Mouse (Mus musculus): ENCODE data around the gene Gm340. TPM values are rescaled to one million over a fixed set of nuclear protein-coding genes. Genes with fewer than 3 reads are reported as not detected.

Gene Gm340
- polyA plus RNA-seq (2012; rRNA removed) = 0.65 and 0.95 TPM in 2 replicates
- polyA plus RNA-seq (2014; fragmentation: Nextera tagmentation; extraction: Ambion mirVana) = 1.4 and 1.9 TPM in 2 replicates

GRCm38 (mm10) chr19:41581706-41582420, at the start of gene Gm340:
Gene Gm340, plus strand, starts transcription at chr19:41582370.
- no peaks in the 10 kb centered on the region; a peak in 1 of 4 replicates for H3K4me1 ChIP-seq (replicated peaks; ENCODE audit: control insufficient read depth in 2 of 2, insufficient read depth in 2 of 2, low read length in 1 of 2)
- H3K36me3 ChIP-seq (replicated peaks; ENCODE audit: control insufficient read depth, insufficient read depth, low read depth) = peaks cover 9% of the 10 kb centered on the region
- ATAC-seq (ENCODE audit: insufficient read depth) (no peak), DNase-seq (ENCODE audit: low read depth in 3 of 3, low spot score in 3 of 3) (no peak)
- H3K27me3 ChIP-seq (ENCODE audit: control insufficient read depth, insufficient read depth, low read length) = no peaks in the 10 kb centered on the region
- no peaks in the 10 kb centered on the region for H3K9me3 ChIP-seq (ENCODE audit: control insufficient read depth, low read length)
- H3K4me2 ChIP-seq (ENCODE audit: low read depth) = no peak within 1 kb of the TSS
- no peak within 1 kb of the TSS for H3K4me3 ChIP-seq (ENCODE audit: insufficient read depth in 1 of 2, low read depth in 2 of 2, low read length in 2 of 2)
- H3K27ac ChIP-seq = no peak within 1 kb of the TSS
- H3K9ac ChIP-seq (replicated peaks) = no peak within 1 kb of the TSS
- TF ChIP-seq EP300 (IDR thresholded peaks at IDR 0.05; ENCODE audit: low read depth) (no peak), CTCF (IDR thresholded peaks at IDR 0.05; ENCODE audit: low read depth) (no peak)
- 79% methylated on average over 23 of the region's 23 CpGs for WGBS (ENCODE audit: insufficient replicate concordance)

- no peak overlapping the region for H3K27ac ChIP-seq
- H3K9ac ChIP-seq (replicated peaks) = no peak overlapping the region
- no peak overlapping the region for H3K4me2 ChIP-seq (ENCODE audit: low read depth)
- H3K9me3 ChIP-seq (ENCODE audit: control insufficient read depth, low read length) = no peaks in the 10 kb centered on the region
- DNase-seq (ENCODE audit: low read depth in 3 of 3, low spot score in 3 of 3) (no peak), ATAC-seq (ENCODE audit: insufficient read depth) (no peak)
- H3K4me1 ChIP-seq (replicated peaks; ENCODE audit: control insufficient read depth in 2 of 2, insufficient read depth in 2 of 2, low read length in 1 of 2) = no peaks in the 10 kb centered on the region
- no peak for TF ChIP-seq EP300 (IDR thresholded peaks at IDR 0.05; ENCODE audit: low read depth)
- H3K36me3 ChIP-seq (replicated peaks; ENCODE audit: control insufficient read depth, insufficient read depth, low read depth) = no peaks in the 10 kb centered on the region
- H3K4me3 ChIP-seq (ENCODE audit: insufficient read depth in 1 of 2, low read depth in 2 of 2, low read length in 2 of 2) = no peak overlapping the region
- no peaks in the 10 kb centered on the region for H3K27me3 ChIP-seq (ENCODE audit: control insufficient read depth, insufficient read depth, low read length)
- 71% methylated on average over 3 of the region's 3 CpGs for WGBS (ENCODE audit: insufficient replicate concordance)
These were observed 48.1 kb upstream of the Gm340 start for GRCm38 (mm10) chr19:41534021-41534420.

- H3K36me3 ChIP-seq (replicated peaks; ENCODE audit: control insufficient read depth, insufficient read depth, low read depth) = peaks cover 27% of the 10 kb centered on the region
- WGBS (ENCODE audit: insufficient replicate concordance) = 71% methylated on average over 4 of the region's 4 CpGs
- no peak overlapping the region for H3K27ac ChIP-seq
- no peak overlapping the region for H3K4me3 ChIP-seq (ENCODE audit: insufficient read depth in 1 of 2, low read depth in 2 of 2, low read length in 2 of 2)
- no peaks in the 10 kb centered on the region for H3K4me1 ChIP-seq (replicated peaks; ENCODE audit: control insufficient read depth in 2 of 2, insufficient read depth in 2 of 2, low read length in 1 of 2)
- no peak overlapping the region for H3K9ac ChIP-seq (replicated peaks)
- TF ChIP-seq EP300 (IDR thresholded peaks at IDR 0.05; ENCODE audit: low read depth) (no peak), CTCF (IDR thresholded peaks at IDR 0.05; ENCODE audit: low read depth) (no peak)
- no peaks in the 10 kb centered on the region for H3K27me3 ChIP-seq (ENCODE audit: control insufficient read depth, insufficient read depth, low read length)
- H3K9me3 ChIP-seq (ENCODE audit: control insufficient read depth, low read length) = no peaks in the 10 kb centered on the region
- ATAC-seq (ENCODE audit: insufficient read depth) = no peak
- H3K4me2 ChIP-seq (ENCODE audit: low read depth) = no peak overlapping the region
- no peak for DNase-seq (ENCODE audit: low read depth in 3 of 3, low spot score in 3 of 3)
These were observed 25.2 kb upstream of the Gm340 start for GRCm38 (mm10) chr19:41556981-41557380.

- Histone ChIP-seq H3K27me3 (ENCODE audit: control insufficient read depth, insufficient read depth, low read length) (no peaks in the 10 kb centered on the region), H3K9ac (replicated peaks) (no peak overlapping the region), H3K9me3 (ENCODE audit: control insufficient read depth, low read length) (no peaks in the 10 kb centered on the region), H3K4me3 (ENCODE audit: insufficient read depth in 1 of 2, low read depth in 2 of 2, low read length in 2 of 2) (no peak overlapping the region), H3K4me2 (ENCODE audit: low read depth) (no peak overlapping the region), H3K36me3 (replicated peaks; ENCODE audit: control insufficient read depth, insufficient read depth, low read depth) (peaks cover 25% of the 10 kb centered on the region), H3K27ac (no peak overlapping the region), H3K4me1 (replicated peaks; ENCODE audit: control insufficient read depth in 2 of 2, insufficient read depth in 2 of 2, low read length in 1 of 2) (no peaks in the 10 kb centered on the region)
- ATAC-seq (ENCODE audit: insufficient read depth) (no peak), DNase-seq (ENCODE audit: low read depth in 3 of 3, low spot score in 3 of 3) (no peak)
- 82% methylated on average over 4 of the region's 4 CpGs for WGBS (ENCODE audit: insufficient replicate concordance)
- TF ChIP-seq EP300 (IDR thresholded peaks at IDR 0.05; ENCODE audit: low read depth) (no peak), CTCF (IDR thresholded peaks at IDR 0.05; ENCODE audit: low read depth) (no peak)
These were observed 24.7 kb upstream of the Gm340 start for GRCm38 (mm10) chr19:41557491-41557890.

- H3K9me3 ChIP-seq (ENCODE audit: control insufficient read depth, low read length) = no peaks in the 10 kb centered on the region
- no peaks in the 10 kb centered on the region for H3K27me3 ChIP-seq (ENCODE audit: control insufficient read depth, insufficient read depth, low read length)
- H3K4me2 ChIP-seq (ENCODE audit: low read depth) = no peak overlapping the region
- no peak for TF ChIP-seq EP300 (IDR thresholded peaks at IDR 0.05; ENCODE audit: low read depth)
- no peak for TF ChIP-seq CTCF (IDR thresholded peaks at IDR 0.05; ENCODE audit: low read depth)
- no peaks in the 10 kb centered on the region for H3K4me1 ChIP-seq (replicated peaks; ENCODE audit: control insufficient read depth in 2 of 2, insufficient read depth in 2 of 2, low read length in 1 of 2)
- ATAC-seq (ENCODE audit: insufficient read depth) = no peak
- no peak overlapping the region for H3K4me3 ChIP-seq (ENCODE audit: insufficient read depth in 1 of 2, low read depth in 2 of 2, low read length in 2 of 2)
- no peak for DNase-seq (ENCODE audit: low read depth in 3 of 3, low spot score in 3 of 3)
- 82% methylated on average over 9 of the region's 9 CpGs for WGBS (ENCODE audit: insufficient replicate concordance)
- H3K36me3 ChIP-seq (replicated peaks; ENCODE audit: control insufficient read depth, insufficient read depth, low read depth) = peaks cover 22% of the 10 kb centered on the region
- H3K27ac ChIP-seq = no peak overlapping the region
- no peak overlapping the region for H3K9ac ChIP-seq (replicated peaks)
These were observed 23.2 kb upstream of the Gm340 start for GRCm38 (mm10) chr19:41558891-41559486.

Data from liver, embryonic 14.5 days (tissue).